Mouse (Mus musculus): ENCODE results near the gene Gpha2. TPM values are rescaled to one million over a fixed set of nuclear protein-coding genes. Genes with fewer than 3 reads are reported as not detected.
A peak's percentile ranks its signal among the peaks of the same experiment; 100 is the strongest.

Gpha2 gene
- polyA plus RNA-seq, 1 experiment from 2014 or later = 2.0 TPM

DNA sequence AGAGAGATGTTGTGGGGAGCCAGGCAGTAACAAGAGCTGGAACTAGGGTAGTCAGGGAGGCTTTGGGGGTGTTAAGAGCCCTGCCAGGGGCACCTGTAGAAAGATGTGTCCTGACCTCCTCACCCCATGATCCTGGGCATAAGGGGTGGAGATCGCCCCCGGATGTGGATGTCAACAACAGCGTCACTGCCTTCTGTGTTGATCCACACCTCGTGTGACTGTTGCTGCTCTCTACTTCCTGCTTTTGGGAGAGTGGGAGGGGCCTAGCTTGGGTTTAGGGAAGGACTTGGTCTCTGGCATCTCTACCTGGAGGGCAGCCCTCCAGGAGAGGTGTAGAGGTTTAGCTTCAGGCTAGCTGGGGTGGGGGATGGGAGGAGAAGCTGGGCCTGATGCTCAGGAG lies 16.1 kb downstream of the Gpha2 start:
- ATAC-seq (ENCODE audit: insufficient number of reproducible peaks, insufficient read depth, low FRiP score, low TSS enrichment, low read depth) = 0 out of 2 replicates have a peak, but pooled peaks have one; percentile 21
- peak overlapping the region; percentile 74; the same call in 1 of the 2 replicates for H3K27ac ChIP-seq
- peak overlapping the region; percentile 87 for H3K9ac ChIP-seq (replicated peaks)

DNA sequence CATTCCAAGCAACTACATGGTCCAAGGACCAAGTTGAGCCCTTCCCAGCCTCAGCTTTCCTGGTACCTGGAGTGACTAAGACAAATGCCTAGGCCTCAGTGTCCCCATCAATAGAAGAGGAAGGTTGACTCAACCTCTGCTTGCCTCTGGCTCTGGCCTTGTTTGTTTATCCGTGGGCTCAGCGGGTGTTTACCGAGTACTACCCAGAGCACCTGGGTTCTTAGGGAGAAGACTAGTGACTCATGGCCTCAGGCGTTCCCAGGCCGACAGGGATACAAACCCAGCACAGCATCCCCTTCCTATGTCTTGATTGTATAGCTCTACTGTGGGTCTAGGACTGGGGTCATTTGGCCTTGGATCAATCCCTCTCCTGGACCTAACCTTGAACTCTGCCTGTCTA lies 17.0 kb downstream of the Gpha2 start:
- H3K4me1 ChIP-seq (replicated peaks) = peaks cover 8% of the 10 kb centered on the region
- H3K4me3 ChIP-seq (replicated peaks) = no peak overlapping the region
- peaks cover 48% of the 10 kb centered on the region for H3K36me3 ChIP-seq
- no peak for ATAC-seq (ENCODE audit: insufficient number of reproducible peaks, insufficient read depth, low FRiP score, low TSS enrichment, low read depth)
- H3K27me3 ChIP-seq = no peaks in the 10 kb centered on the region
- WGBS = 85% methylated on average over 5 of the region's 5 CpGs
- H3K4me2 ChIP-seq = 0 out of 2 replicates have a peak overlapping the region, but pooled peaks have one; percentile 92
- H3K9me3 ChIP-seq = no peaks in the 10 kb centered on the region
- no peak overlapping the region for H3K9ac ChIP-seq (replicated peaks)
- no peak overlapping the region for H3K27ac ChIP-seq

More for the DNA sequence above, 16.1 kb downstream of the Gpha2 start:
- Histone ChIP-seq H3K27me3 (no peaks in the 10 kb centered on the region), H3K4me3 (replicated peaks) (peak overlapping the region; percentile 86), H3K36me3 (peaks cover 38% of the 10 kb centered on the region), H3K4me1 (replicated peaks) (peaks cover 8% of the 10 kb centered on the region), H3K4me2 (peak overlapping the region; percentile 92), H3K9me3 (no peaks in the 10 kb centered on the region)
- 1% methylated on average over 4 of the region's 4 CpGs for WGBS

DNA sequence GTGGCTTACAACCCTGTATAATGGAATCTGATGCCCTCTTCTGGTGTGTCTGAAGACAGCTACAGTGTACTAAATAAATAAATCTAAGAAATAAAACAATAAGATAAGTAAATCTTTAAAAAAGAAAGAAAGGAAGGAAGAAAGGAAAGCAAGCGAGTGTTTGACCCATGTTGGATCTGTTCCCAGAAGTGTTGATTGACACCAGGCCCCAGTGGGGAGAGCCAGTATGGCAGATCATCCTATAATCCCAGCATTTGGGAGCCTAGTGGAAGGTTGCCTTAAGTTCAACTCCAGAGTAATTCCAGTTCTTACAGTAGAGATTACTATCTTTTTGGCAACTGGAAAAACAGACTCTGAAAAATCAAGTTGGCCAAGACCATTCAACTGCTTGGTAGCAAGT lies 19.6 kb downstream of the Gpha2 start:
- Histone ChIP-seq H3K4me3 (replicated peaks) (no peak overlapping the region), H3K27me3 (no peaks in the 10 kb centered on the region), H3K9ac (replicated peaks) (no peak overlapping the region), H3K27ac (no peak overlapping the region), H3K9me3 (no peaks in the 10 kb centered on the region), H3K4me2 (no peak overlapping the region), H3K36me3 (peaks cover 63% of the 10 kb centered on the region), H3K4me1 (replicated peaks) (peaks cover 8% of the 10 kb centered on the region)
- WGBS = 89% methylated on average over 1 of the region's 1 CpGs
- ATAC-seq (ENCODE audit: insufficient number of reproducible peaks, insufficient read depth, low FRiP score, low TSS enrichment, low read depth) = no peak

DNA sequence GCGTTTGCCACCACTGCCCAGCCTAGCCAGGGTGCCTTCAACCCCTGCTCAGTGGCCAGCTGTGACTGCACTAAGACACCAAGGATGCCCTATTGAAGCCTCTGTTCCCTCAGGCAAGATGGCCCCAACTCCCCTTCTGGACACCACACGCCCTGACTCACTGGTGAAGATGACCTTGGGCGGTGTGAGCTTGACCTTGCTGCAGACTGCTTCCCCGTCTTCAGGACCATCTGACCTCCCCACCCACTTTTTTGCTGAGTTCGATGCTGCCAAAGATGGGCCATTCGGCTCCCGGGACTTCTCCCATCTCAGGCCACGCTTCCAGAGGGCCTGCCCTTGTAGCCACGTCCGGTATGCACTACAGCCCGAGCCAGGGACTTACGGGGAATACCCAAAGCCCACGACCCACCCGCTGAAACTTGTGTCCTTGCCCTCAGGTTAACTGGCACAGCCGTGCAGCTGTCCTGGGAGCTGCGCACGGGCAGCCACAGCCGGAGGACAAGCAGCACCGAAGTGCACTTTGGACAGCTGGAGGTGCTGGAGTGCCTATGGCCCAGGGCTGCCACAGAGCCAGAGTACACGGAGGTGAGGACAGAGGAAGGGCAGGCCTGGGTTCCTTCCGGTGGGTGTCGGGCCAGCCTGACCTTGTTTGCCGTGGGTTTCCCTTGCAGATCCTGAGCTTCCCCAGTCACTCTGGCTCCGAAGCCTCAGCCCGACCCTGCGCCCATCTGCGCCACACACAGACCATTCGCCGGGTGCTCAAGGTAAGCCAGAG lies 21.5 kb downstream of the Gpha2 start:
- Histone ChIP-seq H3K9me3 (no peaks in the 10 kb centered on the region), H3K27ac (no peak overlapping the region), H3K4me2 (no peak overlapping the region), H3K36me3 (peaks cover 82% of the 10 kb centered on the region), H3K4me1 (replicated peaks) (peaks cover under 1% of the 10 kb centered on the region; the same call in 1 of the 2 replicates), H3K4me3 (replicated peaks) (no peak overlapping the region), H3K9ac (replicated peaks) (0 out of 2 replicates have a peak overlapping the region, but pooled peaks have one; percentile 12), H3K27me3 (no peaks in the 10 kb centered on the region)
- 94% methylated on average over 29 of the region's 29 CpGs for WGBS
- ATAC-seq (ENCODE audit: insufficient number of reproducible peaks, insufficient read depth, low FRiP score, low TSS enrichment, low read depth) = no peak

DNA sequence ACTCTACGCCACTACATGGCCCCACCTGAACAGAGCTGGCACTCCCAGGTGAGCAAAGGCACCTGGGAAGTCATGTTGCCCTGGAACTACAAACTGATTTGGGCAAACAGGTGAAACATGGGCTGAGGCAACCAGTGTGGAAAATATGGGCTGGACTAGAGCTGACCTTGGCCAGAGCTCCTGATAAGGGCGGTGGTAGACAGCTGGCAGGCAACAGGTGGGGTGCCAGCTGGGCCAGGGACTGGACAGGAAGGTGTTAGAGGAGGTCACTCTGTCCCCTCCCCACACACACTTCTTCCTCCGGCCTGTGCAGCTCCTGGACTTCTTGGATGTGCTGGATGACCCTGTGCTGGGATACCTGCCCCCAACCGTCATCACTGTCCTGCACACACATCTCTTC lies 26.8 kb downstream of the Gpha2 start:
- WGBS = 94% methylated on average over 4 of the region's 4 CpGs
- H3K4me3 ChIP-seq (replicated peaks) = no peak overlapping the region
- H3K4me1 ChIP-seq (replicated peaks) = no peaks in the 10 kb centered on the region
- no peak overlapping the region for H3K4me2 ChIP-seq
- H3K9me3 ChIP-seq = no peaks in the 10 kb centered on the region
- ATAC-seq (ENCODE audit: insufficient number of reproducible peaks, insufficient read depth, low FRiP score, low TSS enrichment, low read depth) = no peak
- peaks cover 90% of the 10 kb centered on the region for H3K36me3 ChIP-seq
- no peaks in the 10 kb centered on the region for H3K27me3 ChIP-seq
- no peak overlapping the region for H3K27ac ChIP-seq
- H3K9ac ChIP-seq (replicated peaks) = 0 out of 2 replicates have a peak overlapping the region, but pooled peaks have one; percentile 2

DNA sequence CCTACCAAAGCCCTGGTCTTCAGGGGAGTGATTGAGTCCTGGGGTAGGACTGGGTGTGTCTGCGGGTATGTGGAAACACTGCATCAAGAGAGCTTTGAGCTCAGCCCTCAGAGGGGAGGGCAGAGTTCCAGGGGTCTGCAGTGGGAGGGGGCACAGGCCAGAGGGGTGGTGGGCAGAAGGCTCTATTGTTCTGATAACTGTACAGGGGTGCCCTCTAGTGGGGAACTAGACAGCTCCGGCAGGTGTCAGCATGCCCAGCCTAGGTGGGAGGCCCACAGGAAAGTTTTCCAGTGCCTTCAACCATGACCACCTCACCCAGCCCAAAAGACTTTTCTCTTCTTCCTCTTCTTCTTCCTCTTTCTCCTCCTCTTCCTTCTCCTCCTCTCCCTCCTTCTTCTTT lies 34.2 kb downstream of the Gpha2 start:
- Histone ChIP-seq H3K4me1 (replicated peaks) (no peaks in the 10 kb centered on the region), H3K9me3 (peaks cover 7% of the 10 kb centered on the region), H3K4me2 (no peak overlapping the region), H3K27ac (no peak overlapping the region), H3K36me3 (peaks cover 77% of the 10 kb centered on the region), H3K9ac (replicated peaks) (no peak overlapping the region), H3K27me3 (no peaks in the 10 kb centered on the region), H3K4me3 (replicated peaks) (no peak overlapping the region)
- no peak for ATAC-seq (ENCODE audit: insufficient number of reproducible peaks, insufficient read depth, low FRiP score, low TSS enrichment, low read depth)
- 68% methylated on average over 2 of the region's 2 CpGs for WGBS

DNA sequence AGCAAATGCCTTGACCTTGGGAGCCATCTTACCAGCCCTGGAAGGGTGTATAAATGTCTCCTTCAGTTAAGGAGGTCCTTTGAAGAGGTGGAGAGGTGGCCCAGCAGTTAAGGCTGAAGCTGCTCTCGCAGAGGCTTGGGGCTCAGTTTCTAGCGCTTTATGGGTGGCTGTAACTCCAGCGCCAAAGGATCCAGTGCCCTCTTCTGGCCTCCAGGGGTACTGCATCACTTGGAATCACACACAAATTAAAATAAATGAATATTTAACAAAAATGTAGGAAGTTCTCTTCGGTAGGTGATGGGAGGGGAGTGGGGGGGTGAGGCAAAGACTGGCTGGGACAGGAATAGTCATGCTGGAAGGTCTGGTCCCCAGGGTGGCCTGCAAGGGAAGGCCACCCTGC lies 34.8 kb downstream of the Gpha2 start:
- WGBS = 86% methylated on average over 4 of the region's 4 CpGs
- no peak overlapping the region for H3K4me3 ChIP-seq (replicated peaks)
- no peaks in the 10 kb centered on the region for H3K4me1 ChIP-seq (replicated peaks)
- ATAC-seq (ENCODE audit: insufficient number of reproducible peaks, insufficient read depth, low FRiP score, low TSS enrichment, low read depth) = no peak
- no peaks in the 10 kb centered on the region for H3K27me3 ChIP-seq
- no peak overlapping the region for H3K9ac ChIP-seq (replicated peaks)
- H3K4me2 ChIP-seq = no peak overlapping the region
- peaks cover 72% of the 10 kb centered on the region for H3K36me3 ChIP-seq
- no peak overlapping the region for H3K27ac ChIP-seq
- H3K9me3 ChIP-seq = peaks cover 7% of the 10 kb centered on the region

DNA sequence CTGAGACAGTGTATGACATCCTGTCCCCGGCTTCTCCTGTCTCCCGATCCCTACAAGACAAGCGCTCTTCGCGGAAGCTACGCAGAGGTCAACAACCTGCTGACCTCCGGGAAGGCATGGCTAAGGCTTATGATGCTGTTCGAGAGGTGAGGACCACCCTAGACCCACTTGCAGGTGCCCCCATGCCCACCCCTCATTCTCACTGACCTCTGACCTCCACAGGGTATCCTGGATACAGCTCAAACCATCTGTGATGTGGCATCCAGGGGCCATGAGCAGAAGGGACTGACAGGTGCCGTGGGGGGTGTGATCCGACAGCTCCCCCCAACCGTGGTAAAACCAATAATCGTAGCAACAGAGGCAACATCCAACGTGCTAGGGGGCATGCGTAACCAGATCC lies 35.2 kb downstream of the Gpha2 start:
- 92% methylated on average over 14 of the region's 14 CpGs for WGBS
- no peak overlapping the region for H3K27ac ChIP-seq
- H3K4me3 ChIP-seq (replicated peaks) = no peak overlapping the region
- no peak overlapping the region for H3K4me2 ChIP-seq
- no peaks in the 10 kb centered on the region for H3K4me1 ChIP-seq (replicated peaks)
- H3K36me3 ChIP-seq = peaks cover 68% of the 10 kb centered on the region
- no peaks in the 10 kb centered on the region for H3K27me3 ChIP-seq
- H3K9me3 ChIP-seq = peaks cover 7% of the 10 kb centered on the region
- H3K9ac ChIP-seq (replicated peaks) = no peak overlapping the region
- no peak for ATAC-seq (ENCODE audit: insufficient number of reproducible peaks, insufficient read depth, low FRiP score, low TSS enrichment, low read depth)

DNA sequence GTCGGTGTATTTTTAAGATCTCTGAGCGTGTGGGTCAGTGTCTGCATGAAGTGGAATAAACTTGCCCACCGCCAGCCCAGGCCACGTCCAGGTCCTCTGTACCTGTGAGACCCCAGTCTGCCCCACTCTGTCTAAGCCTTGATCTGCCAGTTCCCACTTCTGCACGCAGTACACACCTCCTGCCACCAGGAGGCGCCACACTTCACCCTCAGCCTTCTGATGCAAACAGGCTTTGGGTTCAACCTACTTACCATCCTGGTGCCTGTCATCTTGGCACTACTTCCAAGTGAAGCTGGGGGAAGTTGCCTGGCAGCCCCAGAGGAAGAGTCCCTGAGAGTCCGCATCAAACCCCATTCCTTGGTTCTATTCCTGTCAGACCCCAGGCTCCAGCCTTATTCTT lies 36.0 kb downstream of the Gpha2 start:
- no peak for ATAC-seq (ENCODE audit: insufficient number of reproducible peaks, insufficient read depth, low FRiP score, low TSS enrichment, low read depth)
- no peaks in the 10 kb centered on the region for H3K27me3 ChIP-seq
- peaks cover 59% of the 10 kb centered on the region for H3K36me3 ChIP-seq
- no peak overlapping the region for H3K4me3 ChIP-seq (replicated peaks)
- peaks cover 7% of the 10 kb centered on the region for H3K9me3 ChIP-seq
- H3K27ac ChIP-seq = no peak overlapping the region
- 63% methylated on average over 7 of the region's 7 CpGs for WGBS
- H3K9ac ChIP-seq (replicated peaks) = no peak overlapping the region
- H3K4me1 ChIP-seq (replicated peaks) = no peaks in the 10 kb centered on the region
- H3K4me2 ChIP-seq = no peak overlapping the region

DNA sequence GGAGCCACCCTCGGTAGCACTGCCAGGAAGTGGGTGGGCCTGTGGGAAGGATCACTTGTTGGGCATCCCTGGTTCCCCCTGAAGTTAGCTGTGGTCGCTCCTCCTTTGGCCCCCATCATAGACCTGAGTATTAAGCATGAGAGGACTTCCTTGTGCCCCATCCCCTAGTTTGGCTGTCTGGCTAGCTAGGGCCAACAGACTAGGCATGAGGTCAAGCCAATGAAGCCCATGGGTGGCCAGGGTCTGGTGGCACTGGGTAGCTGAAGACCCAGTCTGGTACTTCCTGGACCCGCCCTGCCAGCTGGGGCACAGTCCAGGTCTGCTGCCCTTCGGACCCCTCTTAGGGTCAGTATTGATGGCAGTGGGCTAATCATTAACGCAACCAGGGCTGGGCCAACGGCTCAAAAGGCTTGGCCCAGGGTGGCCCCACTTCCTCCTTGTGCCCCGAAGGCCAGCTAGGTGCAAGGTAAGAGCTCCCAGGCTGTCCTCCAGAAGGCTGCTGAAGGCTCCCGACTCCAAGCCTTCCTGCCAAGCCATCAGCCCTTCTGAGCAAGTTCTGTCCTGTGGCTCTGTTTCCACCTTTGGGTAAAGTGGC lies 36.8 kb downstream of the Gpha2 start:
- peaks cover 7% of the 10 kb centered on the region for H3K9me3 ChIP-seq
- H3K27me3 ChIP-seq = no peaks in the 10 kb centered on the region
- peaks cover 5% of the 10 kb centered on the region for H3K4me1 ChIP-seq (replicated peaks)
- no peak overlapping the region; the same call in 1 of the 2 replicates for H3K9ac ChIP-seq (replicated peaks)
- H3K4me3 ChIP-seq (replicated peaks) = no peak overlapping the region
- H3K27ac ChIP-seq = no peak overlapping the region
- 91% methylated on average over 8 of the region's 8 CpGs for WGBS
- ATAC-seq (ENCODE audit: insufficient number of reproducible peaks, insufficient read depth, low FRiP score, low TSS enrichment, low read depth) = no peak
- peaks cover 52% of the 10 kb centered on the region for H3K36me3 ChIP-seq
- H3K4me2 ChIP-seq = no peak overlapping the region

DNA sequence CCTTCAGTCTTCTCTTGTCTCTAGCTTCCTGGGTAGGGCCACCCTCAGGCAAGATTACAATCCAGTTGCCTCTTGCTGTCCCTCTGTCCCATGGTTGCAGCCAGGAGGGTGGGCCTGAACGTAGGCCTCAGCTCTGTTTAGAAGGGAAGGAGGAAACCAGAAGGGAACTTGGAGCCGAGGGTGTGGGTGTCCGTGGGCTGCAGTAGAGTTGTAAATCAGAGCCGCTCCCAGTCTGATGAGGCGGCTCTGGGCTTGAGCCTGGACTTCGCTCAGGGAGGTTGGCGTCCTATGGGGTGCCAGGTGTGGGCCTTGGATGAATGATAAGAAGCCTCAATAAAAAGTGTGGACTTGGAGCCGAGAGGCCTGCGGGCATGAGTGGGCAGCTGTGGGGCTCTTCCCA lies 38.0 kb downstream of the Gpha2 start:
- Histone ChIP-seq H3K4me1 (replicated peaks) (peaks cover 10% of the 10 kb centered on the region), H3K27ac (no peak overlapping the region), H3K4me2 (no peak overlapping the region), H3K27me3 (no peaks in the 10 kb centered on the region), H3K36me3 (peaks cover 39% of the 10 kb centered on the region), H3K9ac (replicated peaks) (no peak overlapping the region), H3K4me3 (replicated peaks) (no peak overlapping the region), H3K9me3 (peaks cover 7% of the 10 kb centered on the region)
- no peak for ATAC-seq (ENCODE audit: insufficient number of reproducible peaks, insufficient read depth, low FRiP score, low TSS enrichment, low read depth)
- 59% methylated on average over 9 of the region's 9 CpGs for WGBS

Measured in limb, embryonic 12.5 days (tissue).